Mouse (Mus musculus) lung, postnatal 36 days (tissue): Measurements from ENCODE around the gene Pou2f3.
A peak's percentile ranks its signal among the peaks of the same experiment; 100 is the strongest.

Experiments used
- DNase-seq: peaks from one replicate; pipeline ENCODE4 v3.0.0; 2022; ENCODE audit warnings: mixed read lengths

The Pou2f3 gene

DNA sequence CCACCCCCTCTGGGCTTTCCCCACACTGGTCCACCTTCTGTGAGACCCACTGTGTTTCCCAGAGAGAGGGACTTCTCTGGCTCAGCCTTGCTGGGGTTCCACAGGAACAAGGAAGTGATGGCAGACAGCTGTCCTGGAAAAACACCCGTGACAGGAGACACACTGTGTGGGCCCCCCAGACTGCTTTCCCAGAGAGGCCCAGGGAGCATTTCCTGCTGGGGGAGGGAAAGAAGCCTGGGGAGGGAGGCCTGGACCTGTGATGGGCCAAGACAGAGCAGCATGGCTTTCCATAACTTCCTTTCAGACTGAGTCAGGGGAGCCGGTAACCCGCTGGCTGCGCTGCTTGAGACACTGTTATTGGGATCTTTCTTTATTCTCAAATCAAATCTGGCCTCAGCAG is 20.7 kb upstream of the Pou2f3 start:
- no peak for DNase-seq

DNA sequence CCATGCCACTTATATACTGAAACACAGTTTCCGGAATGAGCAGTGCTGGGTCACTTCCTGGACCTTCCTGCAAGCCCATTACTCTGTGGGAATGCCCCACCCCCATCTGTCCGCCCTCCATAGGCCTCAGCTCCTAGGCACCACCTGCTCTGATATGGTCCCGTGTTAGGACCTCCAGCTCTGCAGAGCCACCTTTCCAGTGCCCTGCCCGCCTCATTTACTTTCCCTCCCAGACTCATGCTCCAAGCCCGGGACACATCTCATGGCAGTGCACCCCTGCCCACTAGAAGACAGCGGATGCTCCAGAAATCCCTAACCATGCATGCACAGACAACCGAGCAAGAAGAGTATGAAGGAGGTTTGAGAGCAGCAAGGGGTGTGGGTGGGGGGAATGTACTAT is 19.8 kb upstream of the Pou2f3 start:
- DNase-seq = no peak

DNA sequence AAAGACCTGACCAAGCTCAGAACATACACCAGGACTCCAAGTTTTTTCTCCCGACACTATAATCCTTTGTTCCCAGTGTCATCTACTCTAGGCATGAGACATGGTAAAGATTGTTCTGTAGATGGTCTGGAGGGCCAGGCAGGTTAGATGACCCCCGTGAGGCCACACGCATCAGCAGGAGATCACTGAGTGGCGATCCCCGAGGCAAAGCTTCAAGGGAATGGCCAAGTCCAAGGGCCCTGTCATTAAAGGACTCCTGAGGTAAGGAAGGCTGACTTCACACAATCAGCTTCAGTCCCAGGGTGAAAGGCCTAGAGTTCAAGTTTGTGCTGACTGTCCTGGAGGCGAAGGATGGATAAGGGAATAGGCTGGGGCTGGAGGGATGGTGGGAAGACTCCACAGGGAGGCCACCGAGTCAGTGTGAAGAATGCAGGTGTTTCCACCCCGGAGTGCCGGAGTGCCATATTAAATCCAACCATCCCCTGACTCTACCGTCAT is 19.3 kb upstream of the Pou2f3 start:
- no peak for DNase-seq

DNA sequence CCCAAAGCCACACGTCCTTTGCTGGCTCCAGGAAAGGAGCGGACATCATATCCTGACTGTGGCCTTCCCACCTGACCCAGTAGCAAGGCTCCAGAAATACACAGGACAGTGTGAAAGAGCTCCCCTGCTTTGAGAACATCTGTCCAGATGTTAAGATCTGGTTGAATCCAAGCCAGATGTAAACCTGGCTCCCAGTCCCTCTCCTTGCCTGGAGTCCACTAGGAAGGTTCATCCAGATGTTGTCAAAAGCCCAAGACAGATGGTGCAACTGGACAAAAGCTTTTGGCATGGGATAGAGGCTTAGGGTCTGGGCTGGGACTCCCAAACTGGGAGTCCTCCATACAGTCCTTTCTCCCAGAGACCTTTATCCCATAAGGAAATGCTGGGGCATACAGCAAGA is 18.6 kb upstream of the Pou2f3 start:
- DNase-seq = no peak

DNA sequence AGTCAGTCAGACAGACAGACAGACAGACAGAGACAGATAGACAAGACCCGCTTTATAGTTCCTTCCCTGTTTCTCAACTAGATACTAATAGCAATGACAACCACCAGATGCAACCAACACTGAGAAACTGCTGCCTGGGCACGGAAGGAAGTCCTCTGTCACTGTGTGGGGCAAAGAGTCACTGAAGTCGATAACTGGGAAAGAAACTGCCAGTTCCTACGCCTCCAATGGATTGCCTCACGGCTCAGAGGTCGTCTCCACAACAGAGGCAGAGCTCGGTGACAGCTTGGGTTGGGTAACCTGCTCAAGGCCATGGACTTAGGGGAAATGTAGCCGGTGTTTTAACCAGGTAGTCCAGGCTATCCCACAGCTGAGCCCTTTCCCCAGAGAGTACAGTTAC is 17.5 kb upstream of the Pou2f3 start:
- peak; percentile 32 for DNase-seq

DNA sequence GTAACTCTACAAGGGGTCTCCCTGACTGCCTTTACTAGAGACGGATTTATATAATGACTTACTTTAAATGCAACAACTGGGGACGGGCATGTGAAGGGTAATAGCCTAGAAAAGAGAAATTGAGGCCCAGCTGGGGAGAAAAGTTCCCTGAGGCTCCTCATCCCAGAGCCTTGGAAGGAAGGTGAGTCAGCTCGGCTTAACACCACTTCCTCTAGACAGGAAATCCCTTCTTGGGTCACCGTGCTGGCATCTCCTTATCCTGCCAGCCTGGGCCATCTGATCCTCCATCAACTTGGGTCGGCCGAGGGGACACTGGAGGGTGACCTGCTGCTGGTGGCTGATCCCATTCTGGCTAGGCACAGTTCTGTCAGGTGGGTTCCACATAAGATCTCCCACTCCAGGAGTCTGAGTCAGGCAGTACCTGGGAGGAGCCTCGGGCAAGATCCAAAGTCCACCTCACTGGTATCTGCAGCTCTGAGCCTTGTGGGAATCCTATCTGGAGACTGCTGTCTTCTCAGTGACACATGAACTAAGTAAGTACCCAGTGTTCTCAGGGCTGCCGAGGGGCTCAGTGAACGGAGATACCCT is 16.5 kb upstream of the Pou2f3 start:
- no peak for DNase-seq

DNA sequence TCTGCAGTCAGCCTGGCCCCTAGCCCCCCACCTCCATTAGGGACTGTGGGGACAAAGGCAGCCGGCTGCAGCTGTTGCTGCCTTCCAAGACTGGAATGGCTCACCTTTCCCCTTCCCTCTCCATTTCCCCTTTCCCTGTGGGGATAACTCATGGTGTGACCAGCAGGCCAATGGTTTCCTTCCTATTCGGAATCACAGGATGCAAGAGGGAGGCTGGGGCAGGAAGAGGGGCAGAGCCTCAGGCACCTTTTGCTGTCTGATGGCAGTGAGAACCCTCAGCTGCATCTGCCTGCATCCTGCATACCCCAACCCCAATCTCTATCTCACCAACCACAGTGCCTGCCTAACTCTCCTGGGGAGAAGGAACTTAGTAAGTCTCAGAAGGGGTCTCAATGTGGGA is 15.3 kb upstream of the Pou2f3 start:
- DNase-seq = no peak

DNA sequence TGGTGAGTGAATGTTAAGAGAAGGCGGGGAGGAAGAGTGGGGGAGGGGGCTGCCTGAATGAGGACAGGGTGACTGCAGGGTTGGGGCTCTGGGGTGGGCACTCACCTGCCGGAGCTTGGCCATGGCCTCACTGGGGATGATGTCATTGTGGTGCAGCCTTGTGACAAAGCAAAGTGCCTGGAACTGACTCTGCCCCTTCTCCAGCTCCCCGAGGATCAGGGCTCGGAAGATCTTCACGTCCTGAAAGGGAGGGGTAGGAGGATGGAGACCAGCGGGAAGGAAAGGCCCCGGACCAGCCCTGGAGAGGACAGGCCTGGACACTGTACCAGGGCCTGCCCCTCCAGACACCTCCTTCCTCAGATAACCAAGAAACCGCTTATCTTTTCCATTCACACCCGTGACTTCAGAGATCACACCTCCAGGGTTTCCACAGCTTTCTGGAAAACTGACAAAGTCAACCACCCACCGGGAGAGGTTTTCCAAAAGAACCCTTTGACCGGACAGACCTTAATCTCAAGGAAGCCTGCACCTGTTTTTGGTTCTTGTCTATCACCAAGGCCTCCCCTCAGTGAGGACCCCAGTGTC is 14.7 kb upstream of the Pou2f3 start:
- DNase-seq = no peak

DNA sequence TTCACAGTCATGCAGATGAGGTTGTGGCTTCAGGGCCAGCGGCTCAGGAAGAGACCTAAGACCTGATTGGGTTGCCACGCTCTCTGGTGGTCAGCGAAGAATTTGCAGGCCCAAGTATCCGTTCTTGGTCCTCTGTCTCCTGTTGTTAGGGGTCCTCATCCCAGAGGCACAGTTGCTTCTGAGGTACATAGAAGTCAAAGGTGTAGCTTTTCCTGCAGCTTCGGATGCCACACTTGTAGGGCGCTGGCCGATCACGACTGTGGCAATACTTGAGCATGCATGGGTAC is 12.2 kb upstream of the Pou2f3 start:
- no peak for DNase-seq

DNA sequence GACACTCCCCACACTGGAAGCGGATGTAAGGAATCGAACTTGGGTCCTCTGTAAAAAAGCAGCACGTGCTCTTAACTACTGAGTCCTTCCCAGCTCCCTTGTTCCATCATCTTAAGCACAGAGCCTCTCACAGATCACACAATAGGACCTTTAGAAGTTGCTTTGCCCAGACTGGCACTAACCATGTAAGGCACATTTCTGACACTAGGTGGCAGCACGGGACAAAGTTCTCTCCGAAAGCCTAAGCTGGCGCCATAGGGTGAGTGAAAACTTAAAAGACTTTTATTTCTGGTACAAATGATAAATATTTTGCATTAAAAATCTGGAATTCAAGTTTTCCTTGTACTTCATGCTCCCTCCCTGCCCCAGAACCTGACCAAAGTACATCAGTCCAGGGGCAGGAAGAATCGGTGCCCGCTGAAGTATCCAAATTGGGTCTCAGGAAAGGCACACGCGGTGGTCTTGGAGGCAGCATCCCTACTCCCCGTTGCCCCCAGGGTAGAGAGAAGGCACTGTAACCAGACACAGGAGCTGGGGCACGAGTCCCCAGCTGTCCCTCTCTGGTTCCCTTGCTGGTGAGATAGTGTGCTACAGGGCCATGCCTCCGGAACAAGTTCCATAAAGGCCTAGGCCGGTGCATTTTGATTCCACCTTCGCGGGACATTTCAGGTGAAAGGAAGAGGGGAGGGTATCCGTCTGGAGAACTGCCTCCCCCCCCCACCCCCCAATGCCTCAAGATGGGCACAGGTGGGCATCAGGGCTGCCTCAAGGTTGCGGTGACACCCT is 11.7 kb upstream of the Pou2f3 start:
- DNase-seq = peak; percentile 92

DNA sequence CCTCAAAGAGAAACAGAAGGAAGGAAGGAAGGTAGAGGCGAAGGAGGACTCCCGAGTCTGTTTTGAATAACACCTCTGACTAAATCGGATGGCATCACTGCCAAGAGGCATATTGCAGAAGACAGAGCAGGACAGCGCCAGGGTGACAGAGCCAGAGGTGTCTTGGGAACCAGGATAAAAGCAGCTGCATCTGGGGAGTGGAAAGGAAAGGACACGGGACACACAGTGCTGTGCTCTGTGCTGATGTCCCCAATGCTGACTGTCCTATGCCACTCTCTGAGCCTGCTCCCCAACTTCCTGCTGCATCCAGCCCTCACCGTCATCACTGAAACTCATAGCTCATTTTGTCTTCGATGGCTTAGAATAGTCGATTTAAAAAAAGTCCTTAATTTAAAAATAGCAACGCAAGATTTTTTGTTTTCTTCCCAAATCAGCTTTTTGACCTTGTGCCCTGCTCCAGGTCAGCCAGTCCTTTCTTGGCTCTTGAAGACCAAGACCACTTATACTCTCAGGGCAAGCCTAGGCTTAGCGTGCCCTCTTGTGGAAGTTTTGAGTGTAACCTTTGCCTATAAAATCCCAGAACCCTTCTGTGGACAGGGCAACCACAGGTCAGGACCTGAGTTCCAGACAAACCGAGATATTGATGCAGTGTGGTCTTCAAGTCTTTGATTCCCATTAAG is 742 bp upstream of the Pou2f3 start:
- DNase-seq = peak; percentile 71

DNA sequence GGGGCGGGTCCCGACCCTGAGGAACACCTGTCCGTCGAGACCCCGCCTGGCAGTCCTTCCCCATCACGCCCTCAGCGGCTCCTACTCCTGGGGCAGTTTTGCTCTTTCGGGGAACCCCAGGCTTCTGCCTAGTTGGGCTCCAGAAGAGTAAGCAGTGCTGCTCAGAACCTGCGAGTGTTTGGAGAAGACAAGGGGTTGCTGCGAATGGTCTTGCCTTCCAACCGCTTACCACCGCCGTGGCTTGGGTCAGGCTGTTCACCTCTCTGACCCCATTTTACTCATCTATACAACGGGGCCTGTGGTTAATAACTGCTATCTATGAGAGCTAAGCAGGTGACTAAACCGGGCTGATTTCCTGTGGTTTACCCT is 4.2 kb downstream of the Pou2f3 start:
- DNase-seq = no peak

DNA sequence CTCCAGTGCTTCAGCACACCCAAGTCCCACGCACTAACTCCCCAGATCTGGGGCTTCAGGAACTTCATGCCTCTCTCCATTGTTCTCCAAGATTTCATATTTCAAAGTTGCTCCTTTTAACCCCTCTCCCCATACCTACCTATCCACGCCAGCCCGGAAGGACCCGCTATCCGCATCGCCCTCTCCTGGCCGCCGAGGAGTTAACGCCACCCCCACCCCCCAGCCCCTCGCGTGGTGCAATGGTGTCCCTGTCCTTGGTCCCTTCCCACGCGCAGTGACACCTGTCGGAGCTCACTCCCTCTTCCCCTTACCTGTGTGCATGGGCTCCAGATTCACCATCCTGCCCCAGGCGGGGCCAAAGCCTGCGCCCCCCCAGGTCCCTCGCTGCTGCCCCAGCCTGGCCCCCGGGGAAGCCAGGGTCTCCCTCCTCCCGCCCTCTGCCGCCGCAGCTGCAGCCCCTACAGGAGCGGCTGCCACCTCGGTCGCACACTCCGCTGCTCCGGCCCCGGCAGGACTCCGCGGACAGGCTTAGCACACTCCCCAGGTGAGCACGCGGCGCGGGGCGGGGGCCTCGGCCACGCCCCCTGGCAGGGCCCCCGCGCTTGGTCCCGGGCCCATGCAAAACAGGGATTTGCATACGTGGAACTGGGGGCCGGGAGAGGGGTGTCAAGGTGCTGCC is 4.7 kb downstream of the Pou2f3 start:
- DNase-seq = no peak

DNA sequence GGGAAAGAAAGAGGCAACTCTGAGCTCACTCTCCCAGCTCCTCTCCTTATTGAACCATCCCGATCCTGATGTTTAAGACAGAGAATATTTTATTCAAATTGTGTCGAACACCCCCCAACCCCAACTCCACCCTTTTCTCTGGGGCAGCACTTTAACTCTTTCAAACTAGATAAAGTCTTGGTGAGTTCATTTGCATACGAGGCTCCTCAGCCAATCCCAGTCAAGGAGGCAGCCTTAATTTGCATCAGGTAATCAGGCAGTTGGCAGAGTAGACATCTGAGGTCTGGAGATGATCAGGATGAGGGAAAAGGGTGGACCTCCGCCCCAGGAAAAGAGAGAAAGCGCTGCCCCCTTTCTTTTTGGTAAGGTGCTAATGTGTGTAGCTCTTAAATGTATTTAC is 10.0 kb downstream of the Pou2f3 start:
- DNase-seq = no peak

DNA sequence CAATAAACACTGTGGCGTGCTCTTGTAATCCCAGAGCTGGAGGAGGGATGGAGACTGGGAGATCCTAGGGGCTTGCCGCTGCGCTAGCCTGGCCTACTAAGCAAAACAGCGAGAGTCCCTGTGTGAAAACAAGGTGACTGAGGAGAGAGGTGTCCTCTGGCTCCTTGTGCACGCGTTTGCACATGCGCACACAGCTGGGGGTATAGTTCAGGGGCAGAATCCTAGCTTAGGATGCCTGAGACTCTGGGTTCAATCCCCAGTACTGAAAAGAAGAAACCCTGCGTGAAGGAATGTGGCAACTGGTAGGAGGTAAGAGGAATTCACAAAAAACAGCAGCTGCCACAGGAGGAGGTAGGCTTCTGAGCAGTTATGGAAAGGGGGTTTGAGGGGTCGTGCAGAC is 16.2 kb downstream of the Pou2f3 start:
- no peak for DNase-seq

DNA sequence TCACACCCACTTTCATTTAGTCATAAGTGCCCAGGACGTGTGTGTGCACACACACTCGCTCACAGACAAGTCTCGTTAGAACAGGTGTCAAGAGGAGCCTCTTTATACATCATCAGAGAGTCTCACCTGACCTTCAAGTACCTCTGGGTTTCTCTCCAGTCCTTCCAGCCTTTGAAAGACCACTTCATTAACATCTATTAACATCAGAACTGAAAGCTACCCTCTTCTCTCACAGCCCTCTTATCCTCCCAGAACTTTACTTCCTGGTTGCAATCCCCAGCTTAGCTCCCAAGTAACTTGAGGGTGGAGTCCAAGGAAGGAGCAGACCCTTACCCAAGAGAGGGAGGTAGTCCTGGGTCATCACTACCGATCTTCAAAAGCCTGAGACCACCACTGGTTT is 18.6 kb downstream of the Pou2f3 start:
- DNase-seq = no peak

DNA sequence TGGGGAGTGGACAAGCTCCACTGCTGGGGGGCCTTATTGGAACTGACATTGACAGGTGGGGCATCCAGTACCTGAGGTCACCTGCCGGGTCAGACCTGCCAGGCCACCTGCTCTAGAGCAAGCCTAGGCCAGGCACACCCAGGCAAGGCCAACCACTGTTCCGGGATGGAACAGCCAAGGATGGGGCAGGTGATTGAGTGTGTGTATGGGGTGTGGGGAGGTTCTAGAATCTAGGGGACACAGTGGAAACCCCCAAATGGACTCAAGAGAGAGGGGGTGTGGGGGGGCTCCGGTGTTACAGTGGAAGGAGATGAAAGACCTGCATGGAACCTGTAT is 21.2 kb downstream of the Pou2f3 start:
- no peak for DNase-seq

DNA sequence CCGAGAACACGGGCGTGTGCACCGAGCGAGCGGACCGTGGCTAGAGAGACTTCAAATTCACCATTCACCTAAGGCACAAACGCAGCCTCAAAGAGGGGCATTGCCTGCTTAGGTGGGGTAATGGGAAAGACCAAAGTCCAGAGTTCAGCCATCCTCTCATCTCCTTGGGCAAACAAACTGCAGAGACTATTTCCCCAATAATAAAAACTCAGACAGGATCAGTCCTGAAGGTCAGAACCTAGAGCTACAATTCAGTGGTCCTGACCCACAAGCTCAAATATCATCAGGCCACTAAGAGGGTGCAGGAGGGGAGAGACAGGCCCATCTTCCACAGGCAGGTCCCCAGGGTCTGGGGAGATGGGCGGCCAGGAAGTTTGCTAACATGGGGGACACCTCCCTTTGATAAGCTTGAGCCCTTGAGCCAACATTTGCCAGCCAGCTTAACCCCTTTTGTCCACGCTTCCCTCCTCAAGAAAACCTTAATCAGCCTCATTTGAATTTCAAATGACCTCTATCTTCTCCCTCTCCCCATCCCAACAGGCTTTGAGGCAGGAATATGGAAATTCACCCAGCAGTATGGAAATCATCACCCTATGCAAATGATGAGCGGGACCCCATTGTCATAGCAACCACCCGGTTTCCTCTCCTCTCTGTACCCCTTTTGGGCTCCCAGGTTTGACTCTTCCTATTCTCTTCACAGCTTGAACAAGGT is 21.7 kb downstream of the Pou2f3 start:
- DNase-seq = no peak

DNA sequence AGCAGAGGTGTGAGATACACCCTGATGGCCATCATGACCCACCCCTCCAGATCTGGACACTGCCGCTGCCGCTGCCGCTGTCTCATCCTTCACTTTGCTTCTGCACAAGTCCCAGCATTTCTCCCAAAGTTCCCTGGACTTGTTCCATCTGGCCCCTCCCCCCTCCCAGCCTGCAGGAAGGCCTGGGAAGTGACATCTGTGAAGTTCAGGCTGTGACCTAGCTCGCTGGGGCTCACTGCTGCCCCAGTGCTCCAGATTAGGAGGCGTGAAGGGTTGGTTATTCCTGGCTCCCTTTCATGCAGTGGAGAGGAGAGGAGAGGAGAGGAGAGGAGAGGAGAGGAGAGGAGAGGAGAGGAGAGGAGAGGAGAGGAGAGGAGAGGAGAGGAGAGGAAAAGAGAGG is 30.6 kb downstream of the Pou2f3 start:
- DNase-seq = no peak

DNA sequence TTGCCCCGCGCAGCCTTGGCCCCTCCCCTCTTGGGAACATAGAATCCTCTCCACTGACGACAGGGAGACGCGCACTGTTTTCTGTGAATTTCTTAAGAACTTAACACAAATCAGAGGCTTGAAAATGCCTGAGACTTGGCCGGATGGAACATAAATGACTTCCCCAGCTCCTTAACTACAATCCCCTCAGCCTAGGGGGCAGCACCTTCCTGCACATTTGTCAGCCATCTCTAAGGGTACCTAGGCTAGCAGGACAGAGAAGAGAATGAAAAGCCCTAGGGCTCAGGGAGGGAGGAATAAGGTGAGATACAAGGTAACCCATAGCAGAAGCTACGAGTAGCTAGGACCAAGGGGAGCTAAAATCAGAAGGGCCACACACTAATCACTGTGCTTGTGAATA is 32.0 kb downstream of the Pou2f3 start:
- no peak for DNase-seq

DNA sequence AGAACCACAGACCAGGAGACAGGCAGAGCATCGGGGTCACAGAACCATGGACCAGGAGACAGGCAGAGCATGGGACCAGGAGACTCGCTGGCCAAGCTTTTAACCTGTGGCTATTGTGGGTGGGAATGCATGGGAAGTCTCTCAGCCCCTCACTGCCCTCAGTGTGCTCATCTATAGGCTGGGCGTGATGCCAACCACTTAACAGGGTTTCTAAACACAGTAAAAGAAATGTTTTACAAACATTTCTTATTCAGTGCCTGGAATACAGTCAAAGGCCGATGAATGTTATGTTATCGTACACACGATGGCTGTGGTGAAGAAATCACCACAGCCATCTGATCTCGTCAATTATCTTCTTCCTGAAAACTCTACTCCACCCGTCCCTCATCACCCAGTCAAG is 43.1 kb downstream of the Pou2f3 start:
- DNase-seq = no peak

DNA sequence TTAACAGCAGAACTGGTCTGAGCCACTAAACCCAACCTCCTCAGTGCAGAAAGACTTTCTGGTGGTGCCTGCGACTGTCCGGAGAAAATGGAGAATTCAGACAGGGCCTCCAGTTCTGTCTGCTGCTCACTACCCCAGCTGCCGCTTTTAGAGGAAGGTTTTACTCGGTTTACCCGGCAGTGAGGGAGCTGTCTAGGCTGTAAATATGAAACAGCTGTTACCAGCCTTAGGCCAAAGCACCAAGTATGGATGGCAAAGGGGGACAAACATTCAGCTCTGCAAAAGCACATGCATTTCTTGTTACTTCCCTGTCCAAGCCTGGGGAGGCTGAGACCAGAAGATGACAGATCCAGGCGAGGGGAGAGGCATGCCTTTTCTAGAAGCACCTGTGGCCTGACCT is 43.8 kb downstream of the Pou2f3 start:
- no peak for DNase-seq

DNA sequence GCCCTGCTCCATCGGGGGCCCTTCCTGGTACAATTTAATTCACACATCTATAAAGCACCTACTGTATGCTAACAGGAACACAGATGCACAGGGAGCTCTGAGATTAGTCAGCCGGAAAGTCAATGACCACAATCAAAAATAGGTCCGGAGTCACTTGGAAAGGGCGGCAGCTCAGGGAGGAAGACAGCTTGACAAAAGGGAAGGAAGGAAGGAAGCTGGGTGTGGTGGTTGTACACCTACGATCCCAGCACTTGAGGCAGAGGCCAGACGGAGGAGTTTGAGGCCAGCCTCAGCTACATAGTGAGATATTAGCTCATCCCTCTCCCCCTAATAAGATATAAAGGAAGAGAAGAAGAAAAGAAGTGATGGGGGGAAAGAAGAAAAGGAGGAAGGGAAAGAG is 54.2 kb downstream of the Pou2f3 start:
- DNase-seq = no peak
